Mouse (Mus musculus) ES-Bruce4 (cell line): ENCODE measurements around the gene Dnajc5.

Experiments used
- CTCF ChIP-seq: IDR thresholded peaks from one replicate; pipeline ENCODE4 v1.8.1; 2011; ENCODE audit warnings: low read depth, low read length
- EP300 ChIP-seq: IDR thresholded peaks from 2 replicates; pipeline ENCODE4 v1.6.1; 2011; ENCODE audit warnings: low read depth, low read length; ENCODE audit not compliant: insufficient read depth

GRCm38 (mm10) chr2:181576613-181577012, 56.3 kb downstream of the Dnajc5 start:
- no peak for TF ChIP-seq CTCF
- TF ChIP-seq EP300: no peak
